Mouse (Mus musculus): ENCODE data around the gene Slc40a1. TPM values are rescaled to one million over a fixed set of nuclear protein-coding genes. Genes with fewer than 3 reads are reported as not detected.

Gene Slc40a1
- polyA plus RNA-seq, 1 experiment from 2014 or later: 34.1 TPM

DNA sequence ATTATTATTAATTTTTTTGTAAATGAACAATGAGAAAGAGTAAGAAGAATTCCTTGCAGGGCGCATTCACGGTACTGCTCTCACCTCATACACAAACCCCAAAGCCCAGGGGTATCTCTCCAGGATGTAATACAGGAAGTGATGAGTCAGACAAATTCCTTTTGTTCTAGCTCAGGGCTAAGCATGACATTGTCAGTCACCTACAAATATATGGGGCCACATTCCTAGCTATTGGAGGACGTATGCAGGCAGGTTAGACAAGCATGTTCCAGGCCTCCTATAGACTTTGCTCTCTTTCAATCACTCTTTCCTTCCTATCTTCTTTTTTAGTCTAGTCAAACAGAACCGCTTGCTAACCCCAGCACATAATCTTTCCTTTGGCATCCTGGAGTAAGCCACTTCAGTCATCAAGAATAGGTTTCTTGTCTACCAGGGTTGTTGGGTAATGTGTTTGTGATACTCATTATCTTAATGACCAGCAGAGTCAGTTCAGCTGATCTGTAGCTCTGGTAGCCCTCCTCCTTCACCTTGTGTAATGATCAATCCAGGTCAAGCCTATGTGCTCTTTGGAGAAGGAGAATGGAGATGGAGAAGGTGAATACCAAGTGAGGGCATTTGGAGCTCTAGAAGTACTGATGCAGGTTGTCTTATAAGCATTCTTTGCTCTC, 9.1 kb downstream of the Slc40a1 start:
- WGBS: 89% methylated on average over 4 of the region's 4 CpGs

DNA sequence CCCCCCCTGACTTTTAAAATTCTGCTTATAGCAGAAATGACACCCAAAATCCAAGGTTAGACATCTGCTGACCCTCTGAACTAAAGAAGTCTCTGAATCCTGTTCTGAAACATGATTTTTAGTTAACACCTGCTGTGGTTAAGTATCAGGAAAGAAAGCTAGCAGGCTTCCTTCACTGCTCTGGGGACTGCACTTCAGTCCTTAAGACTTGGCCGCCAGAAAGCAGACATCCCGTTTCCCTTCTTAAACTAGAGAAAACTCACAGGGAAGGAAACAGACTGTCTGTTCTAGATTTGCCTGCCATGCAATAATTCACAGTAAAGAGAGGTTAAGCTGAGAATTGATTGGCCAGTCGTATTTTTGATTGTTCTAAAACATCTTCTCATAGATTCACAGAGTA, 10.1 kb downstream of the Slc40a1 start:
- H3K27me3 ChIP-seq: no peaks in the 10 kb centered on the region
- H3K9ac ChIP-seq: no peak overlapping the region
- H3K4me1 ChIP-seq (replicated peaks): no peaks in the 10 kb centered on the region
- no peaks in the 10 kb centered on the region for H3K9me3 ChIP-seq
- no peaks in the 10 kb centered on the region for H3K36me3 ChIP-seq
- 82% methylated on average over 3 of the region's 3 CpGs for WGBS
- no peak overlapping the region for H3K4me2 ChIP-seq
- ATAC-seq (ENCODE audit: low read depth): no peak
- H3K27ac ChIP-seq (replicated peaks): no peak overlapping the region
- H3K4me3 ChIP-seq: no peak overlapping the region

More for the DNA sequence above, 9.1 kb downstream of the Slc40a1 start:
- Histone ChIP-seq H3K4me1 (replicated peaks) (no peaks in the 10 kb centered on the region), H3K27ac (replicated peaks) (no peak overlapping the region), H3K4me2 (no peak overlapping the region), H3K36me3 (no peaks in the 10 kb centered on the region), H3K9ac (no peak overlapping the region), H3K27me3 (no peaks in the 10 kb centered on the region), H3K9me3 (no peaks in the 10 kb centered on the region), H3K4me3 (no peak overlapping the region)
- ATAC-seq (ENCODE audit: low read depth): no peak

DNA sequence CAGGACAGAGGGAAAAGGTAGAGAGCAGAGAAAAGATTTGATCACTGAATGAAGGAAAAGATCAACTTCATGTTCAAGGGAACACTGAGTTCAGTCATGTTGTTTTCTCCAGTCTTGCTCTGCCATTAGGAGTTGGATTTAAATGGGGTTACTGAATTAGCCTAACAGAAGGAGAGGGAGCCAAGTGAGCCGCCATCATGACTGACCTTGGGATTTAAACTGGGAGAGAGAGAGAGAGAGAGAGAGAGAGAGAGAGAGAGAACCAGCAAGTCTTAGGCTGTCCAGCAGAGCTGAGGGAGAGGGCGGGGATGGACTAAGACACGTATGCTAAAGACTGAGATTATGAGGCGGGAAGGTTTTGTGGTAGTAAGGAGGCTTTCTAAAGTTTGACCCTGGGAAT, 12.1 kb downstream of the Slc40a1 start:
- H3K36me3 ChIP-seq: no peaks in the 10 kb centered on the region
- no peak overlapping the region for H3K4me3 ChIP-seq
- H3K4me2 ChIP-seq: no peak overlapping the region
- ATAC-seq (ENCODE audit: low read depth): no peak
- 92% methylated on average over 4 of the region's 4 CpGs for whole genome bisulfite sequencing
- H3K9ac ChIP-seq: no peak overlapping the region
- no peaks in the 10 kb centered on the region for H3K4me1 ChIP-seq (replicated peaks)
- no peaks in the 10 kb centered on the region for H3K9me3 ChIP-seq
- H3K27ac ChIP-seq (replicated peaks): no peak overlapping the region
- no peaks in the 10 kb centered on the region for H3K27me3 ChIP-seq

DNA sequence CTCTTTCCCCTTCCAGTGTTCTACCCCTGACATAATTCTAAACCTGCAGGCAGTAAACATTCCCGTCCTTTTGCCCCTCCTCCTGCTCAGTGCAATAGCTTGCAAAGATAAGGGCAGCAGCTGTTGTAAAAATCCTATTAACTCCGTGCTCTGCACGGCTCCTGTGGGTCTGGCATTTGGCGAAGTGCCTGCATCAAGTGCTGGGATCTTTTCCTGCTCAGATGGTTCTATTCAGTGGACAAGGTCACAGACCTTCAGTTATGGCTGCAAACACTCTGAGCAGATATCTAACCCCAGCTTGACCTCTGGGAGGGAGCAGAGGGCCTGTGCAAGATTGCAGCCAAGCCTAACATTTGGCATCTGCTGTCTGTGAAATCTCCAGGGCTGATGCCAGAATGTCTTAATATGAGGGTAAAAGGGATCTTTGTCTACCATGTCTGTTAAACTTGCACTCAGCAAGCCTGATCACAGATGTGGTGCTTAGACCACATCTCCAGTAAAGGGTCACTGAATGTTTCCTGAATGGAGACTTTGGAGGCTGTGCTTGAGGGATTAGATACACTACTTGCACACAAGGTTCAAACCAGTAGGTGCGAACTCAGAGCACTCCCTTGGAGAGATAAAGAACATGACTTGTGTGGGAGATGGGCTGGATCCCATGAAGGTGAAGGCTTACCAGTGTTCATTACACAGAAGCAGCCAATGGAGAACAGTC, 21.1 kb downstream of the Slc40a1 start:
- WGBS: 19% methylated on average over 5 of the region's 5 CpGs
- no peak overlapping the region for H3K4me2 ChIP-seq
- no peaks in the 10 kb centered on the region for H3K27me3 ChIP-seq
- peak; percentile 90 for ATAC-seq (ENCODE audit: low read depth)
- H3K9ac ChIP-seq: no peak overlapping the region
- H3K9me3 ChIP-seq: no peaks in the 10 kb centered on the region
- peak overlapping the region; percentile 47 for H3K27ac ChIP-seq (replicated peaks)
- H3K4me1 ChIP-seq (replicated peaks): peaks cover 10% of the 10 kb centered on the region
- no peak overlapping the region for H3K4me3 ChIP-seq
- no peaks in the 10 kb centered on the region for H3K36me3 ChIP-seq

DNA sequence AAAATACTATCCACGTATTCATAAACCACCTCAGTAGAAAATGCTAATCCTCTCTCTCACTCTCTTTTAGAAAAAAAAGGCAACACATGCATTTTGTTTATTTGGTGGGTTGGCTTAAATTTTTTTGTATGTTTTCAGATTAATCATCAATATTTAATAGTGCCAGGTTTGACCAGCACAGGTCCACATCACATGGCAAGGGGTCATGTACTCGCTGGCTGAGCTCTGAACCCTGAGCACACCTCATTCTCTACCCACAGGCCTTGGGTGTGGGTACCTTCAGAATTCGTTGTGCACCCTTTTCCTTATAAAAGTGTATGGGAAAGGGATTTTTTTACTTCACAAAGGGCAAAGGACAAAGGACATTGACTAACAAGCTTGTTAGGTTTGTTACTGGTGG, 22.2 kb downstream of the Slc40a1 start:
- Histone ChIP-seq H3K27ac (replicated peaks) (no peak overlapping the region), H3K36me3 (no peaks in the 10 kb centered on the region), H3K4me2 (no peak overlapping the region), H3K4me3 (no peak overlapping the region), H3K9ac (no peak overlapping the region), H3K9me3 (no peaks in the 10 kb centered on the region), H3K4me1 (replicated peaks) (peaks cover 10% of the 10 kb centered on the region), H3K27me3 (no peaks in the 10 kb centered on the region)
- 82% methylated on average over 3 of the region's 3 CpGs for WGBS
- ATAC-seq (ENCODE audit: low read depth): no peak

DNA sequence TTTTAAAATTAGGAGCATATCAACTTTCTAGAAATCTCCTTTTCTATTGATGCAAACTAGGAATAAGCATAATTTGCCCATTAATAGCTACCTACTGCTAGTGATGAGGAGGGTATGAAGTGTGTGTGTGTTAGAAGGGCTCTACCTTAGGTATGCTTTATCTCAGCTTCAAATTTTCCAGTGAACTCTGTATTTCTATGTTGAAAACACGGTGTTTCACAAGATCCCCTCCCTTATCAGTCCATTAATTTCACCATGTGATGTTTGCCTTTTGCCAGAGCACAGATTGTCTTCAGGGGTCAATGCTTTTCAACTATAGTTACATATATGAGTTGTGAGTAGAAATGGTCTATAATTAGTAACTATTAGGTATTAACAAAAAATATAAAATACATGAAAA, 28.3 kb downstream of the Slc40a1 start:
- Histone ChIP-seq H3K36me3 (no peaks in the 10 kb centered on the region), H3K27ac (replicated peaks) (no peak overlapping the region), H3K9ac (no peak overlapping the region), H3K4me2 (no peak overlapping the region), H3K27me3 (no peaks in the 10 kb centered on the region), H3K4me1 (replicated peaks) (no peaks in the 10 kb centered on the region), H3K4me3 (no peak overlapping the region), H3K9me3 (no peaks in the 10 kb centered on the region)
- 33% methylated on average over 1 of the region's 1 CpGs for WGBS
- no peak for ATAC-seq (ENCODE audit: low read depth)

DNA sequence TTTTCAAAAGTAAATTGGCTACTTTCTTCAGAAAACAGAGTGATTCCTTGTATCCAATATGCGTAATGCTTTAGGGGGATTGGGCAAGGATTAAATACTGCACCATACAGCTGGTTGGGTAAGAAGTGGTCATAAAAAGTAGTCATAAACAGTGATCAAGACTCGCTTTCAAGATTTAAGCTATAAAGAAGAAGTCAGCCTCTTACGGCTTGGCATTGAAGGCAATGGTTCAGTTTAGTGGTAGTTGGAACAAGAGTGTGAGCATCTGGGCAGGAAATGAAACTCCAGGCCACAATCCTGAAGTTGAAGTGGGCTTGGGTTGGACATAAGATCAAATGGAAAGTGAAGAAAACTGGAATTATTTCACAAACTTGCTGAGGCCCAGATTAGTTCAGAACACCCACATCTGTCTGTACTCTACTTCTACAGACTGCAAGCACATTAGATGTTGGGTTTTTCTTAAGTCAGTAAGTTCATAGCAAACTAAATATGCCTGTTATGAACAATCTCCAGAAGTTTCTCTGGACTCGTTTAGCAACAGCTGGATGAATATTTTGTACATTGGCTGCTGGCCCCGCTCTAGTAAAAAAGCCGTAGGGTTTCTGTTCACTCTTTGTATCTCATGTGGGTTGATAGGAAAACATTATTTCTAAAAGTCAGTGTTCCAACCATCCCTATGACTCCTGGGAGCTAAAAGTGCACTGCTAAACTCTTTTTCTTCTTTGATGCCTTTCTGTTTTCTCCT, 32.0 kb downstream of the Slc40a1 start:
- Histone ChIP-seq H3K27me3 (no peaks in the 10 kb centered on the region), H3K9ac (no peak overlapping the region), H3K4me3 (no peak overlapping the region), H3K4me2 (no peak overlapping the region), H3K36me3 (no peaks in the 10 kb centered on the region), H3K4me1 (replicated peaks) (no peaks in the 10 kb centered on the region), H3K9me3 (no peaks in the 10 kb centered on the region), H3K27ac (replicated peaks) (no peak overlapping the region)
- 80% methylated on average over 6 of the region's 6 CpGs for WGBS
- ATAC-seq (ENCODE audit: low read depth): no peak

DNA sequence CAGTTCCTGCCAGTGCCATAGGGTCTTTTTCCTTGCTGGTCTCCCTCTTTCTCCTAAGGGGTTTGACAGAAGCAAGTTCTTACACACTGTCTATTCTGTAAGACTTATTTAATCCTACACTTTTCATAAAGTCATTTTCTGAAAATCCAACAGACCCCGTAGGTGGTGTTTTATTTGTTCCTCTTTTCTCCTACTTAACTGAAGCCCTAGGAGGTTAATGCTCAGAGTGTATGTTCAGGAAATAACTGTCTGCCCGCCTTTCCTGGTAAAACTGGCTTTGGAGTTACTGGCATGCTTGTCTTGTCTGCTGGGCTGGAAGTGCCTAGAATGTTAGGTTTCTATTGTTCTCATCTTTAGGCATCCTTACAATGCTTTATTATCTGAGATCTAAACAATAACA, 34.3 kb downstream of the Slc40a1 start:
- H3K4me1 ChIP-seq (replicated peaks): no peaks in the 10 kb centered on the region
- H3K9ac ChIP-seq: no peak overlapping the region
- no peak overlapping the region for H3K4me3 ChIP-seq
- H3K9me3 ChIP-seq: no peaks in the 10 kb centered on the region
- no peak overlapping the region for H3K27ac ChIP-seq (replicated peaks)
- ATAC-seq (ENCODE audit: low read depth): no peak
- no peaks in the 10 kb centered on the region for H3K36me3 ChIP-seq
- no peak overlapping the region for H3K4me2 ChIP-seq
- no peaks in the 10 kb centered on the region for H3K27me3 ChIP-seq
- 83% methylated on average over 2 of the region's 2 CpGs for WGBS

DNA sequence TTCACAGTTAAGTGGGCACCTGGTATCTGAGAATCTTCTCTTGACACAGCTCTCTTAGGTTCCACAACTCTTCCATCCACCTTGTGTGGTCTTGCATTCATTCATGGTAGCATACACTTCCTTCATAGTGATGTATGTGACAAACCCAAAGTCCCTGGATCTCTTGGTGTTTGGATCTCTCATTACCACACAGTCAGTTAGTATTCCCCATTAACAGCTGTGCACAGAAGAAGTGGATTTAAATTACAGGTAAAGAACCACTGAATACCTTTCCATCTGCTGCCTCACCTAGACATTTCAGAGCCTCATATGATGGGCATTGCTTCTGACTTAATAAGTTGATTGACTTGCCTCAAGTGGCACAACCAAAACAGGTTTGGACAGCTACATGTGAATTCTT, 36.1 kb downstream of the Slc40a1 start, which contains the start of gene Gm5269:
Gene Gm5269 (minus strand): TSS at position 101 of the 400 bp plus-strand sequence.
- H3K9ac ChIP-seq: no peak within 1 kb of the TSS
- H3K27me3 ChIP-seq: no peaks in the 10 kb centered on the region
- no peak within 1 kb of the TSS for H3K27ac ChIP-seq (replicated peaks)
- no peaks in the 10 kb centered on the region for H3K4me1 ChIP-seq (replicated peaks)
- H3K4me2 ChIP-seq: no peak within 1 kb of the TSS
- no peaks in the 10 kb centered on the region for H3K36me3 ChIP-seq
- no peak within 1 kb of the TSS for H3K4me3 ChIP-seq
- ATAC-seq (ENCODE audit: low read depth): no peak
- no peaks in the 10 kb centered on the region for H3K9me3 ChIP-seq

DNA sequence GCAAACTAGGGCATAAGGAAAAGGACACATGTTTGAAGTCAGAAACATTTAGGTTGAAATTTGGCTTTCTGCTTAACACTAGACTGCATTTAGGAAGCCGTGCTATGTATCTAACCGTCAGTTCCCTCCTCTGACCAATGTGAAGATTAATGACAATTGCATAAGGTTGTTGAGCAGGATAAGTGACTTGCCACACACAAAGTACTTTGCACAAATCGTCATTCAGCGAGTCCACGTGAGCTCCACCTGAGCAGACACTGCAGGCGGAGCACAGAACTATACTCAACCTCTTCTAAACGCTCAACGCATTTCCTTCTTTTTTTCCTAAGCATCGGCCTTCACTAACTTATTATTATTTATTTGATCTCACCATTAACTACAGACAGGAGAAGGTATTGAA, 39.5 kb downstream of the Slc40a1 start:
- no peak for ATAC-seq (ENCODE audit: low read depth)
- H3K4me2 ChIP-seq: no peak overlapping the region
- no peaks in the 10 kb centered on the region for H3K36me3 ChIP-seq
- H3K9me3 ChIP-seq: no peaks in the 10 kb centered on the region
- no peaks in the 10 kb centered on the region for H3K27me3 ChIP-seq
- H3K9ac ChIP-seq: no peak overlapping the region
- H3K27ac ChIP-seq (replicated peaks): no peak overlapping the region
- WGBS: 87% methylated on average over 9 of the region's 9 CpGs
- no peaks in the 10 kb centered on the region for H3K4me1 ChIP-seq (replicated peaks)
- H3K4me3 ChIP-seq: no peak overlapping the region

DNA sequence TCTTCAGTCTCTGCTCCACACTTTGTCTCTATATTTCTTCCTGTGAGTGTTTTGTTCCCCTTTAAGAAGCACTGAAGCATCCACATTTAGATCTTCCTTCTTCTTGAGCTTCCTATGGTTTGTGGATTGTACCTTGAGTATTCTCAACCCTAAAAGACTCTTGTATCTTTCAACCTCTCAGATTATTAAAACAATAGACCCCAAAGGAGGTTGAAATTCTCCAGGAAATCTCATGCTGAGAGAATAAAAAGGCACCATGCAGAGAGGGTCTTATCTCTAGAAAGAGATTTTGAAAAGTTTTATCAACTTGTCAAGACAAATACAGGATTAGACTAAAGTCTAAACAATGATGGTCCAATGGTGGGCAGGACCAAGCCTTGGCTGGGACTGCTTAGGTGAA, 42.9 kb downstream of the Slc40a1 start:
- Histone ChIP-seq H3K9ac (no peak overlapping the region), H3K36me3 (no peaks in the 10 kb centered on the region)

DNA sequence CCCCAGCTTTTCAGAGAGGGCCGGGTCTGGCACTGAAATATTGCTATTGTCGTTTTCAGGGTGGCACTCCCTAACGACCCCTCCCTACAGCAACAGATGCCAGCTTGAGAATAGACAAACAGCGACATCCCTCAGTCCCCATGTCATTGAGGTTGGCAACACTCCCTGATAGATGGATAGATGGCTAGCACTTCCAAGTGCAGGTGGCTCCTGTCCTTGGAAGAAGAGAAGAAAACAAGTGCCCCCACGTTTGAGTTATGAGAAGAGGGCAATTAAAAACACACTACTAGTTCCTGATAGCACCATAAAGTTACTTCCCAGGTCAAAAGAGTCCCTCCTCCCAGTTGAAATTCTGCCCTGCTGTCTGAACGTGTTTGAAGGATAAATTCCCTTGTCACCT, 44.2 kb downstream of the Slc40a1 start:
- WGBS: 30% methylated on average over 6 of the region's 6 CpGs
- no peak overlapping the region for H3K27ac ChIP-seq (replicated peaks)
- no peak overlapping the region for H3K4me2 ChIP-seq
- no peaks in the 10 kb centered on the region for H3K4me1 ChIP-seq (replicated peaks)
- no peak for ATAC-seq (ENCODE audit: low read depth)
- H3K36me3 ChIP-seq: no peaks in the 10 kb centered on the region
- no peaks in the 10 kb centered on the region for H3K9me3 ChIP-seq
- no peak overlapping the region for H3K9ac ChIP-seq
- no peak overlapping the region for H3K4me3 ChIP-seq
- H3K27me3 ChIP-seq: no peaks in the 10 kb centered on the region

More for the DNA sequence above, 42.9 kb downstream of the Slc40a1 start:
- ATAC-seq (ENCODE audit: low read depth): no peak
- Histone ChIP-seq H3K4me3 (no peak overlapping the region), H3K9me3 (no peaks in the 10 kb centered on the region), H3K4me1 (replicated peaks) (no peaks in the 10 kb centered on the region), H3K4me2 (no peak overlapping the region), H3K27me3 (no peaks in the 10 kb centered on the region), H3K27ac (replicated peaks) (no peak overlapping the region)
